Mouse (Mus musculus) adrenal gland (tissue): ENCODE measurements at regions not wholly inside any gene's neighbourhood (a gene's known extent, or its start where the extent isn't known, plus 50 kb on each side); places are given as distances from the start of the nearest gene placed in this dataset.

Experiments
- intact Hi-C: fragments of 180-260 bp; cut with DNase I; formaldehyde crosslinking; loops from one replicate; pipeline ENCODE4 v1.15.1; 2025

DNA sequence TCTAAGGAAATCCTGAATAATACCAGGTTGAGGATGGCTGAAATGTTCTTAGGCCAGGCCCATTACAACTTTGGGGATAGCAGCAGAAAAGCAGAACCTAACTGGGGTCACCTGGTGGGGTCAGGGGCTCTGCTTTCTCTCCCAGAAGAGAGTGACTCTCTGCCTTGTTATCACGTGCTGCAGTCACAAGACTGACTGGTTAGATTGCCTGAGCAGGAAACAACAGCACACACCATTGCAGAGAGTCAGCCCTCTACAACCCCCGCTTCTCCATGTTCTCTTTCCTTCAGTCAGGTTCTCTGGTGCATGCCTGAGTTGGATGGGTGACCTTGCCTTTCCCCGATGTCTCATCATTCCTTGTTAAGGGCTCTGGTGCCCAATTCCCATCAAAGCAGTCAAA, 91.2 kb upstream of the Hsd17b12 start:
- intact Hi-C loops: loop anchor here (5.0 to 10.0 kb wide), 3 partner anchors 94 to 212 kb away; partner anchors contain the start of gene Hsd17b12

DNA sequence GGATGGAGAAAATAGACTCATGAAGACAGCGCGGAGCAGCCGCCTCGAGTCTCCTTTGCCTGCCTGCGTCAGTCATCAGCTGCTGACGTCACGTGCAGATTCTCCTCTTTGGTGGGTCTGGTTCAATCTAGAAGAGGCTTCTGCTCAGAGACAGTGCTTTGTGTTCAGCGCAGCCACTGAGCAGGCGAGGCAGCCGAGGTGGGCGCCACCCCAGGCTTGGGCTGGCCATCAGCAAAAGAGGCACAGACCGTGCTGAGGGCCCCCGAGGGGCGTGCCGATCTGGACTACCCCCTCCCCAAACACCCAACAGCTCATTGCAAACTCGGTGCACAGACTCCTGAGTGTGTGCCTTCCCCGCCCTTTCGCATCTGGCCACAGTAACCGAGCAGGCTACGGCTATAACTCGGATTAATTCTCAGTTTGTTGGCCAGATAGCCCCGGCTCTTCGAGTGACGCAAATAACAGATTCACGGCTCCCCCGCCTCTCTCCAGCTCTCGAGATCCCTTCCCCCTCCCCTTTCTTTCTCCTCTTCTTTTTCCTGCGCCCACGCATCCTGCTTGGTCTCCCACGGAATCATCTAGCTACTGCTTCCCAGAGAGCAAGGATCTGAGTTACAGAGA, 89.2 kb upstream of the Hsd17b12 start:
- intact Hi-C loops: loop anchor here (5.0 to 10.0 kb wide), 3 partner anchors 92 to 210 kb away; partner anchors contain the start of gene Hsd17b12

DNA sequence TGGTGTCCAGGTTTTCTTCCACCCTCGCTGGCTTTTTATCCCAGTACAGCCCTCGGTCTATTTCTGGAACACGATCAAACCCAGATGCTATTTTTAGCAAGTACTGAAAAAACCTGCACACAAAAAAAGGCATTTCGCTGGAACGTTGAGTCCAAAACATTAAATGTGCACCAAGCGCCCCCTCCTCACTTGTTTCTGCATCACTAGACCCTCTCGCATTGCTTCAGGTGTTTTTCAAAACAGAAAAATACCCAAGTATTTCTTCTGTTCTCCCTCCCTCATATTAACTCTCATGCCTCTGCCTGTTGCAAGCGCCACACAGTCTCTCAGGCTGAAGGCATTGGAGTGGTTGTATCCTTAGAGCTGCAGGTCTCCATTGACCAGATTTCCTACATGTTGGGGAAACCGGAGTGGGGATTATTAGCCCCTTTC, 88.4 kb upstream of the Hsd17b12 start:
- intact Hi-C loops: loop anchor here (5.0 to 10.0 kb wide), 3 partner anchors 91 to 209 kb away; partner anchors contain the start of gene Hsd17b12

DNA sequence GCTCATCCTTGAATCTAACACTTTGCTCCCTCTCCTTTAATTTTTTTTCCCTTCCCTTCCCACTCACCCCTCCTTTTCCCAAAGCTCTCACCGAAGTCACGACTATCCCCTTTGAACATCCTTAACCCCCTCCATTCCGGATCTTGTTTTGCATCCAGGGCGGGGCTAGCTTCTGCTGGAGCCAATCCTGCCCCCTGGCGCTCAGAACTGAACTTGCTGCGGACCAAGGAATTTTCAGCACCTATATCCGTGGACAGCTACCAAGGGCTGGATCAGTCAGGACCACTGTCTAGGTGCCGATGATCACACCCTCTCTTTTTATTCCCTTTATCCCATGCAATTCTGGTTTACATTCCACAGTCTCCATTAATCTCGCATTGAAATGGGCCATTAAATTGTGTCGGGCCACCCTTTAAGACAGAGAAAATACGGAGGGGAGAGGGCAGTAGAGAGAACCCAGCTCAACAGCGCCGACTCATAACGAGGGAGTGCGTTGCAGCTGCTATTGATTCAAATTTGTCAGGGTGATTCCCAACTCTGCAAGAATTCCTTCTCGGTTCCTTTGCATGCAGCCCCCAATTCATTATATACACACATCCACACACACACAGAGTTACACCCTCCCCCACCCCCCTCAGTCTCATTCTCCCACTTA, 87.7 kb upstream of the Hsd17b12 start:
- intact Hi-C loops: loop anchor here (5.0 to 10.0 kb wide), 3 partner anchors 91 to 208 kb away; partner anchors contain the start of gene Hsd17b12

DNA sequence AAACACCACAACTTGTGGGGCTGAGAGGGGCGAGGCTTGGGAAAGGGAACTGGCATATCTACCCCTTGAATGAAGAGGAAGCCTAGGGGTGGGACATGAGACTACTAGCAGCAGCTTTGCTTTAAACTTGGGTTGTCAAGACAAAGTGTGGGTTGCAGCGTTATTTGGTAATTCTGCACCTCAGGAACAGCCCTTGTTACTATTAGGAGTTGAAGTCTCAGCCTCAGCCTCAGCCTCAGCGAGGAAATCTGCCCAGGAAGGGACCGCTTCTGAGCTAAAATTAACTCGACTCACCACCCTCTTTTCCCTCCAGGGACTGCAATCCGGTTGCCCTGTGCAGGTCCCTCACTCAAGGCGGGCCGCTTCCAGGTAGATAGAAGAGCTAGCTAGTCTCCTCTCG, 86.4 kb upstream of the Hsd17b12 start:
- intact Hi-C loops: loop anchor here (10.0 kb wide), 1 partner anchor 89 kb away; the partner anchor contains the start of gene Hsd17b12

DNA sequence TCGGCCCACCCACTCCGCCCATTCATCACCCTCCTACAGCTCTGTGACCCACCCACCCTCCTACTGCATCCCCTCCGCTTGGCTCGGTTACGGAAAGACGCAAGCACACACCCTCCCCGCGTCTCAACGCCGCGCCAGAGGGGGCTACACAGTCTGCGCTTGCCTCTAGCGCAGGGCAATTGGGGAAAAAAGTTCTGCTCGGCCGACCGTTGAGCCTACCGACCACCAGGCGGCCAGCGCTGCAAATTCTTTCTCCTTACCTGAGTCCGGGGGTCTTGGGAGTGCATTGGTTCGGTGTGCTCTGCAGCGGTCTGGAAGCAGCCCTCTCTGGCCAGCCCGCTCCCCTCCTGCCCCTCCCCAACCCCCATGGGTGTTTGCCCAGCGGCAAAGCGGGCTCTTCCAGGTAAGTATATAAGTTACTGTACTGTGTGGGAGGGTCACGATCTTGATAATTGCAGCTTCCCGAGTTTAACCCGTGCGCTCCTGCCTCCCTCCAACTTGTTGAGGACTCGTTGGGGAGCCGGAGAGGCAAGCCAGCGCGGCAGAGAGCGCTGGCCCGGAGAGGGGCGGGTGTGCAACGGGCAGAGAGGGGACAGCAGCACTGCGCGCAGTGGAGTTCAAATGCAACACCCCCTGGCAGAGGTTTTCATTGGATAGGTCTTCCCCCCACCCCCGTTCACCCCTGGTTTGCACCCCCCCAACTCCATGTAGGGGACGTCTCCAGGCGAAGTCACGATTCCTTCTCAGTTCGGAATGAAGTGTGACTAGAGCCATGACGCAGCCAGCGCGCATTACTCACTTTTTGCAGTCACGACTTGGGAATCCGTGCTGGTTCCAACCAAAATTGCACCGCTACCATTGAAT, 85.5 kb upstream of the Hsd17b12 start:
- intact Hi-C loops: loop anchor here (10.0 kb wide), 1 partner anchor 88 kb away; the partner anchor contains the start of gene Hsd17b12

DNA sequence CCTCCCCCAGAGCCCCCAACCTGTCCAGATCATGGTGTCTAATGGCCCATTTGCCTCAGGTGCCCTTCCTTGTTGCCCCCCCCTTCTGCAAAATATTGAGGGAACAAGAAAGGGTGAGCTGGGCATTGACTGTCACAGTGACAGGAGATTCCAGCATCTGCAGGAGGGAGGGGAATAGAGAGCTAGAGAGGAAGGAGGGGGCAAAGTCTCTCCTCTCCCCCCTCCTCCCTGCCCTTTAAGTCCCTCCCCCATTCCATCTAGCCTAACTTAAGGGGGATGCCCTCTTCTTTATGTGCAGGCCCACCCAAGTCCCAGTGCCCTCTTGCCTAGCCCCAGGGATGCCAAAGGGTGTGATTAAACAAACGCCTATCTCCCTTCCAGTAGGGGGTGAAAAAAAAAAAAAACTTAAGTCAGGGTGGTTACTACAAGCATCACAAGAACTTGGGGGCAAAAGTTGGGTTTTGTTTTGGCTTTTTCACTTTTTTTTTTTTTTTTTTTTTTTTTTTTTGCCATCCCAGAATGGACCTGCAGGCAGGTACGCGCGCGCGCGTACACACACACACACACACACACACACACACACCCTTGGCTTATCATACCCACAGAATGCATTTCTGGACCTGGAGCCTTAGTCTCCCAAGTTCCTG, 84.8 kb upstream of the Hsd17b12 start:
- intact Hi-C loops: loop anchor here (10.0 kb wide), 1 partner anchor 88 kb away; the partner anchor contains the start of gene Hsd17b12

DNA sequence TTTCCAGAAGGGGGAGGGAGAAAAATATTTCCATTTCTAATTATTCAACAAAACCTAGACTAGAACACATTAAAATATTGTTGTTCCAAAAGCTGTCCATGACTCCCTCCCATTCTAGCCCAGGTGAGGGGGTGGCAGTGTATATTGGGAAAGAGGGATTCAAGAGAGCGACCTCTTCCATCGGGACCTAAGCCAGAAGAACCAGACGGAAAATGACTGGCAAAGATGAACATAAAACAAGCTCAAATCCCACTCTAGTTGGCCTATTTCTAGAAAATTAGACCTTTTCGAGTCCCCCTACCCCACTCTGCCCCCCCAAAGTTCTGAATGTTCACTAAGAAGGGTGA, 84.3 kb upstream of the Hsd17b12 start:
- intact Hi-C loops: loop anchor here (10.0 kb wide), 1 partner anchor 87 kb away; the partner anchor contains the start of gene Hsd17b12

DNA sequence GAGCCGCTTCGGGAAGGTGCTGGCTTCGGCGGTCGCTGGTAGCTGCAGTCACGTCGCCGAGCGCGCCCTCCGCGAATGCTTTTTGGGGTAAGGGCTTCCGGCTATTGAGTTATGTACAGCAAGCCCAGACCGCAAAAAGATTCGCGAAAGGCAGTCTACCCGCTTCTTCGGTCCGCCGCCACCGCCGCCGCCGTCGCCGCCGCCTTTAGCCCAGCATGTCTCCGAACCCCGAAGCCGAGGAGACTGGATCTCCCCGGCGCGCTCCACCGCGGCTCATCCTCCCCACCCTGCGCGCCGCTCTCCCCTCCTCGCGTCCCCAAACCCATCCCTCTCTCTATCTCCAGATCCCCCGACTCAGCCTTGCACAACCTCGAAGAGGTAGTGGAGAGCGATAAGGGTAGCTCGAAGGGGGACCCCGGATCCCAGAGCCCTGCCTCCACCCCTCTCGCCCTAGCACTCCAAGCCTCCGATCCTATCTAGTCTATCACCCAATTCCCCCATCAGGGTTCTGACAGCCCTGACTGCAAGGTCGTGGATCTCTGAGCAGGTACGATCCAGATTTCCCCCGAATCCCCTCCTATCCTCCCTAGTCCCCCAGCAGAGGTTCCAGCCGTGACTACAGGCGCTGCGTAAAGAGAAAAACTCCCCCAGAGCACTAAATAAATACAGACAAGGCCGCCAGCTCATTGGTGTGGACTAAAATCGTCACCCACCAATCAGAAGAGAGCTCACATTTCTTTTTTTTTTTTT, 83.7 kb upstream of the Hsd17b12 start:
- intact Hi-C loops: loop anchor here (10.0 kb wide), 1 partner anchor 87 kb away; the partner anchor contains the start of gene Hsd17b12

DNA sequence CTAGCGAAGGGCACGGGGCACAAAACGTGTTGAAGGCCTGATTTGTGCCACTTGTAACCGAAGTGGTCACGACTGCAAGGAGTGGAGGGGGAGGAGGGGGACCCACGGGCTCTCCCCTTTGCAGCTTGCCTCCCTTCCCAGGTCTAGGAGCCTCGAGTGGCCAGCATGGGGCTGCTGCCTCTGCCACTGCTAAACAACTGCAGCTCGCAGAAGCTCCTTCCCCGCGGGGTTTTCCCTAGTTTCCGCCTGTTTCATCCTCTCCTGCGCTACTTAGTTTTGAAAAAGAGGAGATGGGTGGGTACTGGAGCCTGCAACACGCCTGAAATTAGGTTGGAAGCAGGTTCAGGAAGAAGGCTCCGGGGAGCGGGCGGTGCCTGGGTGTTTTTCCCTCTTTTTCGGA, 82.6 kb upstream of the Hsd17b12 start:
- intact Hi-C loops: loop anchor here (10.0 kb wide), 1 partner anchor 86 kb away; the partner anchor contains the start of gene Hsd17b12

DNA sequence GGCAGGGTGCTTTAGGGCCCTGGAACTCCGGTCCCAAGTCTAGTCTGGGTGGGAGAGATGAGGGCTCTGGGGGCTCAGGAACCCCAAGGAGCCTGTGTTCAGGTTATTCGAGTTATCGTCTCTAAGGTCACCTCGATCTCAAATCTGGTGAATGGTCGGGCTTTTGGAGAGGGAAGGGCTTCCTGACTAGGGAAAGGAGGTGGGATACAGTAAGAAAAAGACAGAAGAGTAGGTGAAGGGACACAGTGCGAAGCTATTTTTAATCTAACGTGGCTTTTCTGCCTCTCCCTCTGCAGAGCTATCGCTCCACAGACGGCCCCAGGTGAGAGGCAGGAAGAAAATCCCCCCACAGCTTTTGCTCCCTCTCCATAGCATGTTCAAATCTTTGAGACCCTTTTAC, 81.8 kb upstream of the Hsd17b12 start:
- intact Hi-C loops: no loop called here

DNA sequence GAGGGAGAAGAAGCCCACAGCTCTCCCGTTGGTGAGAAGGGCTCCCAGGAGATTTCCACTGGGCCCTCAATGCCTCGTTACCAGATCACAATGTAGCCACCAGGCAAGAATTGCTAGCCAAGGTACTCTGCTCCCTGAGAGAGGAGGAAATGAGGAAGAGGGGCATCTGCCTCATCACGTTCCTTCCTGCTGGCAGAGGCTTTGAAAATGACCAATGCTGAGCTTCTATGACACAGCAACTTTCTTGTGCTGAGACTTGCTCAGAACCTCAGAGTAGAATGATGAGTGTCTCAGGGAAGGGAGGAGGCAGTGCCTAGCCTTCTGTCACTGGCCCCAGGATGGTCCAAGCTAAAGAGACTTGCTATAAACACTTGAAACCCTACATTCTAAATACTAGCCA, 78.7 kb upstream of the Hsd17b12 start:
- intact Hi-C loops: no loop called here

DNA sequence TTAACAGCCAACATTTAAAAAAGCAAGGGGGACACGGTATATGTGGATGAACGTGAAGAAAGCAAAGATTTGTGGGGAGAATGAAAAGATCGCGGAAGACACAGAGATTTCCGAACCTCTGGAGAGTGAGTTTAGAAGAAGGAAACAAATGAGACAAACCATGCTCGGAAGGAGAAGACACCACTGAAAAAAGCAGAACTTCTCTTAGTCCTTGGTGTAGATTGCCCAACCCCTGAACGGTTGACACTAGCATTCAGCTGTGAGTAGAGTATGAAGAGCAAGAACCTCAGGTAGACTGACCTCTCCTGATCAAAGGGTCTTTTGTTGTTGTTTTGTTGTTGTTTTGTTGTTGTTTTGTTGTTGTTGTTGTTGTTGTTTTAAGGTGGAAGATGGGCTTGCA, 75.8 kb upstream of the Hsd17b12 start:
- intact Hi-C loops: no loop called here

DNA sequence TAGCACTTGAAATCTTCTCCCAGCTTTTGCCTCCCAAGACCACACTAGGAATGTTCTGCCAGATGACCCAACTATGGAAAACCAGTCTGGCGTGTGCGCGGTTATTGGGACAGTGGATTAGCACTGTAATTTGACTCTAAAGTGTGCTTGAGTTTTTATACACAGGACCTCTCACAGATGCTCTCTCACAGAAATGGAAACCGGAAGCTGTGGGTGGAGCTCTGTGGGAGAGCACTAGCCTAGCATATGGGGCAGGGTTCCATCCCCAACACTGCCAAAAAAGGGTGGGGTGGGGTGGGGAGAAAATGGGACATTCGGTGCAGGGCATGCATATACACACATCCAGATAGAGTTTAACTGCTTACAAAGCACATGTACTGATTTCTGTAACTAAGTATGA, 61.7 kb upstream of the Hsd17b12 start:
- intact Hi-C loops: no loop called here

DNA sequence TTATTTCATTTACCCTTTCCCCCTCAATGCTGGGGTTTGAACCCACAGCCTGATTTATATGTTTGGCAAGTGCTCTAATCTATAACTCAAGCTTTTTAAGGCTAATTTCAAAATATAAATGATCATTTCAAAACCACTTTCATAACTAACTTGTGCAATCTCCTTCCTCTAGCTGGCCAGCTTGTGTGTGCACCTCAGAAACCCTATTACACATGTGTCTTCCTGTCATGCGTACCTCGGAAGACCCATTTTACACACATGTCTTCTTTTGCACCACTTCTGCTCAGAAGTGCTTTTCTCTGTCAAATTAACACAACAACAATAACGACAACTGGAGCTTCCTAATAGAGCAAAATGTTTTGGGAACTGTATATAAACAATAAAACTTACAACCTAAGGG, 59.7 kb upstream of the Hsd17b12 start:
- intact Hi-C loops: no loop called here

DNA sequence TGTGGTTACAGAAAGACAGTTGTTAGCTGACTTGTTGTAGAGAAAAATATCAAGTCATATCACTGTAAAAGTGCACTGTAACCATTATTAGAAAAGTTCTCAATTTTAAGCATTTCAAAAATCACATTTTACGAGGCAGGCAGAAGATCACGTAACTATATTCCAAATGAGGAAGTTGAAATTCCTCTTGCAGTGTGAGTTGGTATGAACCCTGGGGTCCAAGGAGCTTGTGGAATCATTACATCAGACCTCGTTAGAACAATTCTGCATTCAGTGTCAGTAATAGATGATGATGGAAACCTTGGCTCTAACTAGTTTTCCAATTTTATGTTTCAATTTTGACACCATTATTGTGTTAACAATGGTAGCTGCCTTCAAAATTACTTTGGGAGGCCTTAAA, 57.7 kb upstream of the Hsd17b12 start:
- intact Hi-C loops: no loop called here
